Mouse (Mus musculus) intestine, postnatal 0 days (tissue): ENCODE data around the gene Dscam. TPM values are rescaled to one million over a fixed set of nuclear protein-coding genes. Genes with fewer than 3 reads are reported as not detected.

ENCODE experiments used
- ATAC-seq: fragments of 200-750 bp; cut with Nextera tagmentation; 2 replicates; pipeline ENCODE4 v1.8.0; 2017; ENCODE audit warnings: mild to moderate bottlenecking, moderate TSS enrichment, moderate library complexity
- H3K27ac ChIP-seq: fragments of 300-500 bp; sonication (generic); 2 replicates; pipeline ENCODE4 v1.5.1; 2014; ENCODE audit warnings: mild to moderate bottlenecking, low read depth, low read length, moderate library complexity
- H3K27me3 ChIP-seq: fragments of 300-500 bp; sonication (generic); replicated peaks from 2 replicates; pipeline ENCODE4 v1.6.1; 2014; ENCODE audit warnings: low read length, mixed read lengths; ENCODE audit not compliant: control insufficient read depth, insufficient read depth
- H3K36me3 ChIP-seq: fragments of 300-500 bp; sonication (generic); 2 replicates; pipeline ENCODE4 v1.6.1; 2014; ENCODE audit warnings: mild to moderate bottlenecking, moderate library complexity; ENCODE audit not compliant: control insufficient read depth, insufficient read depth
- H3K4me1 ChIP-seq: fragments of 300-500 bp; sonication (generic); replicated peaks from 2 replicates; pipeline ENCODE4 v1.6.1; 2014; ENCODE audit warnings: antibody characterized with exemption, low read length, mixed read lengths; ENCODE audit not compliant: control insufficient read depth, insufficient read depth
- H3K4me2 ChIP-seq: fragments of 300-500 bp; sonication (generic); replicated peaks from 2 replicates; pipeline ENCODE4 v1.6.1; 2014; ENCODE audit warnings: low read depth, mild to moderate bottlenecking, moderate library complexity
- H3K4me3 ChIP-seq: fragments of 300-500 bp; sonication (generic); 2 replicates; pipeline ENCODE4 v1.5.1; 2014; ENCODE audit warnings: low read depth, low read length
- H3K9ac ChIP-seq: fragments of 300-500 bp; sonication (generic); 2 replicates; pipeline ENCODE4 v1.6.1; 2014; ENCODE audit warnings: mild to moderate bottlenecking, low read depth, low read length
- H3K9me3 ChIP-seq: fragments of 300-500 bp; sonication (generic); 2 replicates; pipeline ENCODE4 v1.6.1; 2016; ENCODE audit warnings: mixed run types; ENCODE audit not compliant: control insufficient read depth
- CTCF ChIP-seq: sonication (generic); IDR thresholded peaks from 2 replicates; pipeline ENCODE4 v1.5.1; 2016; ENCODE audit warnings: low read depth, mild to moderate bottlenecking, control low read depth, antibody characterized with exemption, moderate library complexity
- WGBS: fragments of 180-500 bp; shearing (Covaris S2); extraction: QIAGEN DNeasy Blood & Tissue Kit; methylation state at CpG from one replicate; pipeline ENCODE4 v1.1.7; 2014; 5-methylcytosine and 5-hydroxymethylcytosine counted together
- polyA plus RNA-seq: library from polyadenylated mRNA; unstranded; fragments of >200 nt; fragmentation: Nextera tagmentation; extraction: Ambion mirVana; gene quantifications from 2 replicates; pipeline ENCODE4 v1.2.1, GENCODE M21; 2015

Gene Dscam
- polyA plus RNA-seq, 1 experiment from 2014 or later: 0.25 TPM

GRCm38 (mm10) chr16:96795431-96795830 lies 375.1 kb downstream of the Dscam start:
- ATAC-seq: peak; percentile 25; the same call in 1 of the 2 replicates
- H3K27me3 ChIP-seq: no peaks in the 10 kb centered on the region
- no peak overlapping the region for H3K4me2 ChIP-seq
- no peaks in the 10 kb centered on the region for H3K9me3 ChIP-seq
- H3K27ac ChIP-seq: no peak overlapping the region
- no peaks in the 10 kb centered on the region for H3K36me3 ChIP-seq
- H3K9ac ChIP-seq: no peak overlapping the region
- no peaks in the 10 kb centered on the region for H3K4me1 ChIP-seq
- TF ChIP-seq CTCF: peak; percentile 70
- no peak overlapping the region for H3K4me3 ChIP-seq
- 20% methylated on average over 2 of the region's 2 CpGs for WGBS

GRCm38 (mm10) chr16:96791307-96791706 lies 379.2 kb downstream of the Dscam start:
- Histone ChIP-seq H3K4me1 (no peaks in the 10 kb centered on the region), H3K27me3 (no peaks in the 10 kb centered on the region), H3K9me3 (no peaks in the 10 kb centered on the region), H3K9ac (no peak overlapping the region), H3K4me3 (no peak overlapping the region), H3K27ac (no peak overlapping the region), H3K36me3 (no peaks in the 10 kb centered on the region), H3K4me2 (no peak overlapping the region)
- 78% methylated on average over 2 of the region's 2 CpGs for WGBS
- no peak for TF ChIP-seq CTCF
- ATAC-seq: peak; percentile 87

- Histone ChIP-seq H3K27ac (no peak overlapping the region), H3K4me3 (no peak overlapping the region), H3K27me3 (no peaks in the 10 kb centered on the region), H3K9ac (no peak overlapping the region), H3K4me1 (no peaks in the 10 kb centered on the region), H3K4me2 (no peak overlapping the region), H3K9me3 (no peaks in the 10 kb centered on the region), H3K36me3 (no peaks in the 10 kb centered on the region)
- TF ChIP-seq CTCF: no peak
- no peak for ATAC-seq
- 73% methylated on average over 5 of the region's 5 CpGs for WGBS
Observed at GRCm38 (mm10) chr16:96788286-96788685, 382.3 kb downstream of the Dscam start.

GRCm38 (mm10) chr16:96779021-96779420 lies 391.5 kb downstream of the Dscam start:
- ATAC-seq: no peak
- Histone ChIP-seq H3K4me2 (no peak overlapping the region), H3K36me3 (no peaks in the 10 kb centered on the region), H3K4me1 (no peaks in the 10 kb centered on the region), H3K27me3 (no peaks in the 10 kb centered on the region), H3K27ac (no peak overlapping the region), H3K4me3 (no peak overlapping the region), H3K9me3 (no peaks in the 10 kb centered on the region), H3K9ac (no peak overlapping the region)
- TF ChIP-seq CTCF: no peak
- WGBS: 67% methylated on average over 5 of the region's 5 CpGs

- WGBS: 91% methylated on average over 1 of the region's 1 CpGs
- no peak for TF ChIP-seq CTCF
- no peak overlapping the region for H3K4me3 ChIP-seq
- no peak overlapping the region for H3K4me2 ChIP-seq
- H3K36me3 ChIP-seq: no peaks in the 10 kb centered on the region
- H3K4me1 ChIP-seq: no peaks in the 10 kb centered on the region
- no peaks in the 10 kb centered on the region for H3K9me3 ChIP-seq
- no peak for ATAC-seq
- no peaks in the 10 kb centered on the region for H3K27me3 ChIP-seq
- no peak overlapping the region for H3K27ac ChIP-seq
- no peak overlapping the region for H3K9ac ChIP-seq
Observed at GRCm38 (mm10) chr16:96774245-96774644, 396.3 kb downstream of the Dscam start.

GRCm38 (mm10) chr16:96767985-96768384 lies 402.6 kb downstream of the Dscam start:
- WGBS: 59% methylated on average over 3 of the region's 3 CpGs
- H3K9me3 ChIP-seq: no peaks in the 10 kb centered on the region
- no peak overlapping the region for H3K27ac ChIP-seq
- no peaks in the 10 kb centered on the region for H3K4me1 ChIP-seq
- no peak overlapping the region for H3K4me2 ChIP-seq
- H3K9ac ChIP-seq: no peak overlapping the region
- H3K4me3 ChIP-seq: no peak overlapping the region
- no peak for TF ChIP-seq CTCF
- no peaks in the 10 kb centered on the region for H3K27me3 ChIP-seq
- H3K36me3 ChIP-seq: no peaks in the 10 kb centered on the region
- ATAC-seq: no peak

- Histone ChIP-seq H3K4me2 (no peak overlapping the region), H3K27ac (no peak overlapping the region), H3K4me1 (no peaks in the 10 kb centered on the region), H3K9ac (no peak overlapping the region), H3K9me3 (no peaks in the 10 kb centered on the region), H3K36me3 (no peaks in the 10 kb centered on the region), H3K4me3 (no peak overlapping the region), H3K27me3 (no peaks in the 10 kb centered on the region)
- WGBS: 56% methylated on average over 4 of the region's 4 CpGs
- no peak for TF ChIP-seq CTCF
- no peak for ATAC-seq
Observed at GRCm38 (mm10) chr16:96767508-96767907, 403.0 kb downstream of the Dscam start.
